ENCODE assay signal across 34 mouse cellular contexts in the genomic region with DNA sequence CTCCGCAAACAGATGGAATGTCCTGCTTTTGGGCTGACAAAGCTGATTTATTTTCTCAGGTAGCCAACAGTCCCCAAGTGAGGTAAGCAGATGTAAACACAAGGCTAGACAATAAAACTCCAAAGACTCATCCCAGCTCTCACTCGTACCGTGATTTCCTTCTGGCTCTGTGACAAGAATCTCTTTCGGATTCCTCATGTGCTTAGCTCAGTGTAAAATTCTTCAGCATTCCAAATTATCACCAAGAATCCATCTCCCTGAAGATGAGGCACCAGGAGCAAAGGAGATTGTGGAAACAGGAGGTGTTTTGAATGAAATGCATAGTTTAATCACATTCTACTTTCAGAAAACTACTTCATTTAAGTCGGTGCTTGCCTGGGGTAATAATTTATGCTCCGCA.
"Had no signal": no experiment of that assay in that cellular context is flagged by ENCODE, and none has a peak within 500 bp of the region (broad histone marks: within the 10 kb centered on the region; RNA-seq: fewer than 3 reads in every experiment).

No protein-coding gene starts in this region.

- H3K4me2 ChIP-seq: heart, embryonic 11.5 days; heart, embryonic 12.5 days; heart, embryonic 13.5 days; heart, embryonic 15.5 days; hindbrain, embryonic 12.5 days; hindbrain, embryonic 13.5 days; hindbrain, embryonic 14.5 days; hindbrain, embryonic 15.5 days; kidney, embryonic 15.5 days had no signal

- H3K9ac ChIP-seq: heart, embryonic 12.5 days; heart, embryonic 13.5 days; heart, embryonic 15.5 days; hindbrain, embryonic 12.5 days; hindbrain, embryonic 13.5 days; hindbrain, embryonic 14.5 days; hindbrain, embryonic 15.5 days; kidney, embryonic 15.5 days had no signal

- H3K4me3 ChIP-seq: heart, embryonic 12.5 days; heart, embryonic 13.5 days; heart, embryonic 15.5 days; hindbrain, embryonic 10.5 days; hindbrain, embryonic 12.5 days; hindbrain, embryonic 13.5 days; hindbrain, embryonic 15.5 days; kidney, embryonic 15.5 days; layer of hippocampus, adult 2 months; left cerebral cortex, adult 2 months had no signal

- H3K36me3 ChIP-seq: heart, embryonic 12.5 days; heart, embryonic 13.5 days; heart, embryonic 15.5 days; hindbrain, embryonic 10.5 days; hindbrain, embryonic 12.5 days; hindbrain, embryonic 13.5 days; hindbrain, embryonic 15.5 days; kidney, embryonic 15.5 days had no signal

- H3K27ac ChIP-seq: heart, embryonic 13.5 days; heart, embryonic 15.5 days; hindbrain, embryonic 10.5 days; hindbrain, embryonic 12.5 days; hindbrain, embryonic 13.5 days; hindbrain, embryonic 14.5 days; hindbrain, embryonic 15.5 days; hindbrain, postnatal 0 days; kidney, embryonic 15.5 days; kidney, postnatal 0 days; layer of hippocampus, adult 2 months; left cerebral cortex, adult 2 months had no signal

- DNase-seq: heart, postnatal 10 days; heart, postnatal 14 days; heart, postnatal 36 days; heart, postnatal 4 days; kidney, adult 11 months; kidney, adult 18-20 months; kidney, adult 2 months; kidney, adult 8-10 months; kidney, adult 9 months; kidney, postnatal 10 days; kidney, postnatal 14 days; kidney, postnatal 25 days; kidney, postnatal 36 days; kidney, postnatal 4 days; layer of hippocampus, adult 9-11 months; layer of hippocampus, postnatal 36 days had no signal

- H3K27me3 ChIP-seq: heart, embryonic 12.5 days; heart, embryonic 13.5 days; heart, embryonic 15.5 days; hindbrain, embryonic 12.5 days; hindbrain, embryonic 13.5 days; hindbrain, embryonic 15.5 days had no signal

- ATAC-seq: hindbrain, embryonic 16.5 days; hindbrain, postnatal 0 days; inflammation-experienced regulatory T-cells, adult 6 months; intestine, embryonic 16.5 days; intestine, postnatal 0 days had no signal

- H3K9me3 ChIP-seq: heart, embryonic 12.5 days; heart, embryonic 13.5 days; heart, embryonic 15.5 days; hindbrain, embryonic 10.5 days; hindbrain, embryonic 12.5 days; hindbrain, embryonic 13.5 days; hindbrain, embryonic 15.5 days; kidney, embryonic 15.5 days had no signal
